ENCODE assay signal across 9 mouse cellular contexts in the genomic region with DNA sequence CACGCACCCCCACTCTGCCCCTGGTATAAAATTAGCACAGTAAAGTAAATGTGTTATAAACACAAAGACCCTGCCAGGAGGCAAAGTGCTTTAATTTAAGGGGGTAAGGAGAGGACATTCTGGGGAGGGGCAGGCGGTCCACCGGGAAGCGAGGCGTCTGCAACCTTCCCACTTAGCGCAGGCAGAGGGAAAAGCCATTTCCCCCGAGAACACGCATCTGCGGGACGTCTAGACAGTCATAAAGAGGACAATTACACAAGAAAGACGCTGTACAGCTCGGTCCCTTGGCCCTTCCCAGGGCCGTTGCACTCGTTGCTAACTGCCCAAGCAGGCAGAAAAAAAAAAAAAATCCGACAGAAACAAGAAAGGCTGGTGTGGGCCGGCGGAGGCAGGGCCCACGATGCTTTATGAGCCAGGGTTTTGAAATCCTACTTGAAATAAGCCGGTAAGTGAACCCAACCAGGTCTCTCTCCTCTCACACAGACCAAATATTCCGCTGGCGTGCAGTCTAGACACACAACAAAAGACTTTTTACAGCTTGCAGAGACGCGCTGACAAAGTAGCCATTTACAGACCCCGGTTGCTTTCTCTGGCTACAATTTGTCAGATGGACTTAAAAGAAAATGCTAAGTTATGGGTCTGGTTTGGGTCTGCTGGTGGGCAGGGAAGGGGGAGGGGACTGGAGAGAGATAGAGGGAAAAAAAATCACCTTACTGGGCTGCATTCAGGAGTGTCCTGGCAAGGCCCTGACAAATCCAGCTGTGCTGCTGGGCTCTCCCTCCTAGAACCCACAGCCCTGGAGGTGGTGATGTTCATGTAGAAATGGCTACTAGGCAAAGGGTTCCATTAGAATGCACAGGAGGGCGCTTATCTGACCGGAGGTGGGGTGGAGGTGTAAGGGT. TPM values are rescaled to one million over a fixed set of nuclear protein-coding genes. Genes with fewer than 3 reads are reported as not detected.
DNase-seq lines count a peak whose midpoint lies in the region; ATAC-seq and TF ChIP-seq lines count a peak whose summit lies in the region.
"Had no signal": no experiment of that assay in that cellular context is flagged by ENCODE, and none has a peak within 500 bp of the region (broad histone marks: within the 10 kb centered on the region; RNA-seq: fewer than 3 reads in every experiment).

No protein-coding gene starts in this region.

- no peak for ATAC-seq in lung, embryonic 15.5 days (ENCODE audit: borderline replicate concordance, extremely low read depth, low FRiP score, low TSS enrichment)
- ATAC-seq in forebrain, postnatal 0 days = peak; percentile 12
- ATAC-seq in kidney, postnatal 0 days (replicated peaks; ENCODE audit: low FRiP score, low read depth) = no peak
- peak; percentile 28; the same call in 1 of the 2 replicates for ATAC-seq in neural tube, embryonic 14.5 days (ENCODE audit: low read depth)
- no peak for ATAC-seq in megakaryocyte, adult 5-6 weeks (ENCODE audit: poor library complexity, severe bottlenecking)

- no peak for TF ChIP-seq CTCF in forebrain, postnatal 0 days (IDR thresholded peaks at IDR 0.05; ENCODE audit: low read depth)
- no peak for TF ChIP-seq CTCF in kidney, postnatal 0 days (IDR thresholded peaks at IDR 0.05; ENCODE audit: low read depth)

- H3K4me3 ChIP-seq in lung, embryonic 15.5 days = no peak overlapping the region
- no peak overlapping the region for H3K4me3 ChIP-seq in forebrain, postnatal 0 days (ENCODE audit: low read depth, low read length)
- H3K4me3 ChIP-seq in kidney, postnatal 0 days (replicated peaks; ENCODE audit: low read depth, low read length) = no peak overlapping the region
- H3K4me3 ChIP-seq in neural tube, embryonic 14.5 days (ENCODE audit: low read depth, low read length) = no peak overlapping the region

- no peaks in the 10 kb centered on the region for H3K36me3 ChIP-seq in lung, embryonic 15.5 days
- H3K36me3 ChIP-seq in forebrain, postnatal 0 days (ENCODE audit: insufficient read depth) = no peaks in the 10 kb centered on the region
- H3K36me3 ChIP-seq in kidney, postnatal 0 days (ENCODE audit: insufficient read depth, low read length) = no peaks in the 10 kb centered on the region
- no peaks in the 10 kb centered on the region for H3K36me3 ChIP-seq in neural tube, embryonic 14.5 days (ENCODE audit: control insufficient read depth, insufficient read depth, low read length)
- H3K36me3 ChIP-seq: G1E had no signal

- no peaks in the 10 kb centered on the region for H3K9me3 ChIP-seq in lung, embryonic 15.5 days
- H3K9me3 ChIP-seq in forebrain, postnatal 0 days (ENCODE audit: low read length) = no peaks in the 10 kb centered on the region
- no peaks in the 10 kb centered on the region for H3K9me3 ChIP-seq in kidney, postnatal 0 days (replicated peaks; ENCODE audit: low read length)
- no peaks in the 10 kb centered on the region for H3K9me3 ChIP-seq in neural tube, embryonic 14.5 days (ENCODE audit: control insufficient read depth, low read length)

- WGBS in lung, embryonic 15.5 days = 18% methylated on average over 26 of the region's 26 CpGs
- WGBS in forebrain, postnatal 0 days = 10% methylated on average over 26 of the region's 26 CpGs
- WGBS in kidney, postnatal 0 days = 23% methylated on average over 26 of the region's 26 CpGs
- 8% methylated on average over 26 of the region's 26 CpGs for WGBS in neural tube, embryonic 14.5 days

- peaks cover 98% of the 10 kb centered on the region for H3K4me1 ChIP-seq in lung, embryonic 15.5 days
- H3K4me1 ChIP-seq in forebrain, postnatal 0 days (ENCODE audit: insufficient read depth) = peaks cover 49% of the 10 kb centered on the region
- peaks cover 59% of the 10 kb centered on the region for H3K4me1 ChIP-seq in kidney, postnatal 0 days (replicated peaks; ENCODE audit: insufficient read depth, low read length)
- peaks cover 86% of the 10 kb centered on the region for H3K4me1 ChIP-seq in neural tube, embryonic 14.5 days (ENCODE audit: control insufficient read depth, insufficient read depth, low read length)

- H3K27me3 ChIP-seq in lung, embryonic 15.5 days = no peaks in the 10 kb centered on the region
- H3K27me3 ChIP-seq in forebrain, postnatal 0 days (ENCODE audit: insufficient read depth, low read length) = no peaks in the 10 kb centered on the region
- no peaks in the 10 kb centered on the region for H3K27me3 ChIP-seq in kidney, postnatal 0 days (ENCODE audit: insufficient read depth, low read length)
- H3K27me3 ChIP-seq in neural tube, embryonic 14.5 days (ENCODE audit: control insufficient read depth, insufficient read depth, low read length) = no peaks in the 10 kb centered on the region

- no peak for DNase-seq in lung, postnatal 25 days (ENCODE audit: low spot score)
- peak; percentile 40 for DNase-seq in forebrain, postnatal 0 days
- DNase-seq in kidney, postnatal 0 days (ENCODE audit: low spot score) = no peak
- DNase-seq in cerebellum, postnatal 25 days = no peak
- DNase-seq in thymus, postnatal 25 days = no peak

- peak overlapping the region; percentile 81 for H3K27ac ChIP-seq in lung, embryonic 15.5 days
- 0 out of 2 replicates have a peak overlapping the region, but pooled peaks have one; percentile 21 for H3K27ac ChIP-seq in forebrain, postnatal 0 days (ENCODE audit: low read depth, low read length)
- peak overlapping the region; percentile 58 for H3K27ac ChIP-seq in kidney, postnatal 0 days
- peak overlapping the region; percentile 73 for H3K27ac ChIP-seq in neural tube, embryonic 14.5 days (ENCODE audit: low read depth, low read length)

- 0 out of 2 replicates have a peak overlapping the region, but pooled peaks have one; percentile 6 for H3K9ac ChIP-seq in lung, embryonic 15.5 days
- 0 out of 2 replicates have a peak overlapping the region, but pooled peaks have one; percentile 22 for H3K9ac ChIP-seq in forebrain, postnatal 0 days
- H3K9ac ChIP-seq in kidney, postnatal 0 days (ENCODE audit: low read depth, low read length) = 0 out of 2 replicates have a peak overlapping the region, but pooled peaks have one; percentile 9
- H3K9ac ChIP-seq in neural tube, embryonic 14.5 days (replicated peaks; ENCODE audit: low read depth, low read length) = 0 out of 2 replicates have a peak overlapping the region, but pooled peaks have one; percentile 22

- H3K4me2 ChIP-seq in lung, embryonic 15.5 days = peak overlapping the region; percentile 14; the same call in 1 of the 2 replicates
- peak overlapping the region; percentile 21 for H3K4me2 ChIP-seq in forebrain, postnatal 0 days (ENCODE audit: low read depth)
- H3K4me2 ChIP-seq in kidney, postnatal 0 days (ENCODE audit: low read length) = peak overlapping the region; percentile 14; the same call in 1 of the 2 replicates
- peak overlapping the region; percentile 33; the same call in 1 of the 2 replicates for H3K4me2 ChIP-seq in neural tube, embryonic 14.5 days (ENCODE audit: low read depth, low read length)

RNA-seq across cellular contexts. Expression of gene Pmepa1, which starts 22.3 kb away (rescaled TPM):
- 7.3 and 7.7 TPM in 2 replicates for polyA plus RNA-seq in lung, embryonic 15.5 days (2015; fragmentation: Nextera tagmentation; extraction: Ambion mirVana)
- 6.9 and 8.5 TPM in 2 replicates for total RNA-seq in forebrain, postnatal 0 days (2014; rRNA removed)
- polyA plus RNA-seq in forebrain, postnatal 0 days (2015; fragmentation: Nextera tagmentation; extraction: Ambion mirVana) = 2.5 and 3.1 TPM in 2 replicates
- polyA plus RNA-seq in kidney, postnatal 0 days (2015; fragmentation: Nextera tagmentation; extraction: Ambion mirVana) = 5.8 and 6.2 TPM in 2 replicates
- polyA plus RNA-seq in neural tube, embryonic 14.5 days (2014; fragmentation: Nextera tagmentation; extraction: Ambion mirVana) = 5.6 and 6.8 TPM in 2 replicates
- total RNA-seq in megakaryocyte, adult 5-6 weeks (2015) = 0.84 and 1.2 TPM in 2 replicates
- 0.04 and 0.07 TPM in 2 replicates for total RNA-seq in megakaryocyte, adult 5-6 weeks (2017)
- polyA plus RNA-seq: G1E had no signal

RNA-seq across cellular contexts. Expression of gene Zbp1, which starts 35.3 kb away (rescaled TPM):
- polyA plus RNA-seq in lung, embryonic 15.5 days (2015; fragmentation: Nextera tagmentation; extraction: Ambion mirVana) = 0.43 and 0.95 TPM in 2 replicates
- 0.52 TPM in 1 of 2 replicates, not detected in the other for total RNA-seq in forebrain, postnatal 0 days (2014; rRNA removed)
- 0.44 and 0.45 TPM in 2 replicates for polyA plus RNA-seq in forebrain, postnatal 0 days (2015; fragmentation: Nextera tagmentation; extraction: Ambion mirVana)
- polyA plus RNA-seq in kidney, postnatal 0 days (2015; fragmentation: Nextera tagmentation; extraction: Ambion mirVana) = 1.3 and 1.7 TPM in 2 replicates
- polyA plus RNA-seq in neural tube, embryonic 14.5 days (2014; fragmentation: Nextera tagmentation; extraction: Ambion mirVana) = 0.12 TPM in 1 of 2 replicates, not detected in the other
- 54.6 and 63.0 TPM in 2 replicates for total RNA-seq in megakaryocyte, adult 5-6 weeks (2015)
- total RNA-seq in megakaryocyte, adult 5-6 weeks (2017) = 35.6 and 56.8 TPM in 2 replicates
- polyA plus RNA-seq: G1E had no signal

Comparison
In these comparisons a context has a peak if more than half of its experiments do, and no peak if none do; other contexts are left out.
1. ATAC-seq: peak in forebrain, postnatal 0 days (single experiment) and neural tube, embryonic 14.5 days (single experiment); none in lung, embryonic 15.5 days (single experiment), kidney, postnatal 0 days (single experiment) and megakaryocyte, adult 5-6 weeks (single experiment).
2. H3K27ac ChIP-seq: peak in every context shown above with its lines; median percentile 81 in lung, embryonic 15.5 days; 73 in neural tube, embryonic 14.5 days; 58 in kidney, postnatal 0 days; 21 in forebrain, postnatal 0 days.
3. Peak in every context shown above with its lines, with median percentiles within 50 percentile points of each other: H3K4me2 ChIP-seq and H3K9ac ChIP-seq.